Mouse (Mus musculus) embryonic fibroblast, embryonic 13.5 days (primary cell): Measurements from ENCODE around the gene Prodh2.

Experiments used
- CTCF ChIP-seq: IDR thresholded peaks from 2 replicates; pipeline ENCODE4 v1.5.1; 2011; ENCODE audit warnings: mild to moderate bottlenecking, control low read depth, low read length, moderate library complexity, borderline replicate concordance; ENCODE audit not compliant: insufficient read depth
- POLR2A ChIP-seq: IDR thresholded peaks from 2 replicates; pipeline ENCODE4 v1.6.1; 2011; ENCODE audit warnings: low read depth, mild to moderate bottlenecking, control low read depth, low read length, moderate library complexity

- TF ChIP-seq POLR2A (no peak), CTCF (no peak)
Observed at GRCm38 (mm10) chr7:30444154-30444970, 49.1 kb upstream of the Prodh2 start.
